Mouse (Mus musculus) heart, embryonic 16.5 days (tissue): ENCODE measurements around the gene Slamf9. TPM values are rescaled to one million over a fixed set of nuclear protein-coding genes. Genes with fewer than 3 reads are reported as not detected.
A peak's percentile ranks its signal among the peaks of the same experiment; 100 is the strongest.

ENCODE experiments used
- ATAC-seq: fragments of 200-750 bp; cut with Nextera tagmentation; replicated peaks from 2 replicates; pipeline ENCODE4 v1.8.0; 2017; ENCODE audit warnings: moderate number of reproducible peaks; ENCODE audit not compliant: insufficient read depth, low FRiP score; ENCODE audit errors: extremely low read depth
- H3K27ac ChIP-seq: fragments of 300-500 bp; sonication (generic); 2 replicates; pipeline ENCODE4 v1.5.1; 2014; ENCODE audit warnings: mild to moderate bottlenecking, low read length, control low read depth, moderate library complexity
- H3K27me3 ChIP-seq: fragments of 300-500 bp; sonication (generic); 2 replicates; pipeline ENCODE4 v1.6.1; 2014; ENCODE audit warnings: low read length, mixed read lengths; ENCODE audit not compliant: control insufficient read depth, insufficient read depth
- H3K36me3 ChIP-seq: fragments of 300-500 bp; sonication (generic); 2 replicates; pipeline ENCODE4 v1.6.1; 2014; ENCODE audit not compliant: control insufficient read depth, insufficient read depth
- H3K4me1 ChIP-seq: fragments of 300-500 bp; sonication (generic); 2 replicates; pipeline ENCODE4 v1.6.1; 2014; ENCODE audit warnings: low read length, mixed read lengths; ENCODE audit not compliant: control insufficient read depth, insufficient read depth
- H3K4me2 ChIP-seq: fragments of 300-500 bp; sonication (generic); 2 replicates; pipeline ENCODE4 v1.6.1; 2014; ENCODE audit warnings: low read depth, mild to moderate bottlenecking, control low read depth, low read length
- H3K4me3 ChIP-seq: fragments of 300-500 bp; sonication (generic); 2 replicates; pipeline ENCODE4 v1.5.1; 2014; ENCODE audit warnings: mild to moderate bottlenecking, control low read depth, low read length
- H3K9ac ChIP-seq: fragments of 300-500 bp; sonication (generic); 2 replicates; pipeline ENCODE4 v1.6.1; 2014; ENCODE audit warnings: low read length, control low read depth
- H3K9me3 ChIP-seq: fragments of 300-500 bp; sonication (generic); replicated peaks from 2 replicates; pipeline ENCODE4 v1.6.1; 2016; ENCODE audit warnings: low read length; ENCODE audit not compliant: control insufficient read depth
- WGBS: fragments of 180-500 bp; shearing (Covaris S2); extraction: QIAGEN DNeasy Blood & Tissue Kit; methylation state at CpG from one replicate; pipeline ENCODE4 v1.1.7; 2014; 5-methylcytosine and 5-hydroxymethylcytosine counted together
- polyA plus RNA-seq: library from polyadenylated mRNA; unstranded; fragments of >200 nt; fragmentation: Nextera tagmentation; extraction: Ambion mirVana; gene quantifications from 2 replicates; pipeline ENCODE4 v1.2.1, GENCODE M21; 2015

Gene Slamf9
- polyA plus RNA-seq, 1 experiment from 2014 or later: 0.95 TPM

DNA sequence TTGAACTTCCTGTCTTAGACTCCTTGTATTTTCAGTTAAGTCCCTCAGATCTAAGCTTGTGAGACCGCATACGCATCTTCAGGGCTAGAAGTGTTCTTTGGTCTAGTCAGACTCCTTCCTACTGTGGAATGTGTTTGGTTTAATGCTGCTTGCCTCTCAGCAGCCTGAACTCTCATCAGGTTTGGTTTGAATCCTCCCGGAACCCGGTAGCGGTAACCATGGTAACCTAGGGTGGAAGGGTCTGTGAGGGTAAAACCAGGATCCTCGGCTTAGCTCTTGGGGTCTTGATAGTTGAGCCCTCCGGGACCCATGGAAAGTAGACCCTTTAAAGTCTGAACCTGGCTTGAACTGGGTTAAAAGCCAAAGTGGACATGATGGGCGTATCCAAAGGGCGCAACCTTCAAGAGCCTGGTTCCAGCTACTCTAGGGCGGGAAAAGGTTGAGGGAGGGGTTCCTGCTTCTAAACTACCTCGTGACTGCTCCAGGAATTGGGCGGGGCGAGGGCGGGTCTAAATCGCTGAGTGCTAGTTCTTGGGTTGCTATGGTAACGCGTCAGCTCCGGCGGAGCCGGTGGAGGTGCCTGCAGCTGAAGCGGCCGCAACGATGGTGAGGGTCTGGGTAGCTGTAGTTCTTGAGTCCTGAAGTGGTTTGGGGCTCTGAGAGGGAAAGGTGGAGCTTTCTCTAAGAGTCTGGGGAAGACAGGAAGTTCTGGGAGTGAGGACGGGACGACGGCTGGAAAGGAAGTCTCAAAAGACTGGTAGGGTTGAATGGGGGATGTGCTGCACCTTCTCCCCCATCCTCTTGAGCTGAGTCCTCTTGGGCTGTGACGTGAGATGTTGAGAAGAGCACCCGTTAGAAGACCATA, 45.6 kb downstream of the Slamf9 start, which contains the start of gene Cfap45:
Gene Cfap45 (plus strand): TSS at position 226 of the 865 bp plus-strand sequence.
- Histone ChIP-seq H3K36me3 (no peaks in the 10 kb centered on the region), H3K4me3 (peak within 1 kb of the TSS; percentile 52), H3K4me1 (peaks cover 15% of the 10 kb centered on the region), H3K9ac (peak within 1 kb of the TSS; percentile 55), H3K27ac (peak within 1 kb of the TSS; percentile 45), H3K27me3 (no peaks in the 10 kb centered on the region), H3K4me2 (peak within 1 kb of the TSS; percentile 76), H3K9me3 (peaks cover 10% of the 10 kb centered on the region)
- WGBS: 5% methylated on average over 28 of the region's 28 CpGs
- ATAC-seq: peak; percentile 72

DNA sequence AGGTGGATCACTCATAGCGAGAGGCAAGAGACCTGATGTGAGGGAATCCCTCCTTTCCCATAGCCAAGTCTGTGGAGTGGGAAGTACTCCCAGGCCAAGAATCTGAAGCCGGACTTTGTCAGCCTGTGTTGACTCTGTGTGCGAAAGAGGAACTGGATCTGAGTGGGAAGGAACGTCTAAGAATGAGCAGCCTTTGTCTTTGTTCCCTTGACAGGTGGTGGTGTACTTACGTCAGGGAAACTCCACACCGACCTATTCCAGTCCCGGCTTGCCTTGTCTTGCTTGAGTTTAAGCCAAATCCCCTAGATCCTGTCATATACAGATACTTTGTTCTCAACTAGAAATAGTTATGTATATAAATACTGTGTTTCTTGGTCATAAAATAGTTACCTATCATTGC, 47.4 kb downstream of the Slamf9 start:
- Histone ChIP-seq H3K4me2 (no peak overlapping the region), H3K36me3 (no peaks in the 10 kb centered on the region), H3K4me1 (peaks cover 26% of the 10 kb centered on the region), H3K27ac (no peak overlapping the region), H3K9me3 (peaks cover 8% of the 10 kb centered on the region), H3K4me3 (no peak overlapping the region), H3K9ac (no peak overlapping the region), H3K27me3 (peaks cover 5% of the 10 kb centered on the region)
- ATAC-seq: no peak
- WGBS: 64% methylated on average over 7 of the region's 7 CpGs

DNA sequence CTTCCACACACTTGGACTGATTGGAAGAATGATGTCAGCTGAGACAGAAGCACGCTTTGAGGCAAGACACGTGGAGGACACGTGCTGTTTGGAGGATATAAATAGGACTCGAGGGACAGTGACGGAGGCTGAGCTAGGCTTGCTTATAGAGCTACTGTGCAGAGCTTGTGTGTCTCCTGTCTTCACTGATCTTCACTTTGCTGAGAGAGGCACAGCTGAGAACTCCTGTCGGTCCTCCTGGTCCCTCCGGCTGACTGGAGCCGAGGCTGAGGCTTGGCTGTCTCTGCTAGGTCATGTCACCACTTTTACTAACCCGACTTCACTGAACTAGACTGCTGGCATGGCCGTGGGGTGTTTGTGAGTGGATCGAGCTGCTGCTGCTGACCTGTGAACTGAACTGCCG, 48.5 kb downstream of the Slamf9 start:
- WGBS: 31% methylated on average over 12 of the region's 12 CpGs
- no peak overlapping the region for H3K4me3 ChIP-seq

DNA sequence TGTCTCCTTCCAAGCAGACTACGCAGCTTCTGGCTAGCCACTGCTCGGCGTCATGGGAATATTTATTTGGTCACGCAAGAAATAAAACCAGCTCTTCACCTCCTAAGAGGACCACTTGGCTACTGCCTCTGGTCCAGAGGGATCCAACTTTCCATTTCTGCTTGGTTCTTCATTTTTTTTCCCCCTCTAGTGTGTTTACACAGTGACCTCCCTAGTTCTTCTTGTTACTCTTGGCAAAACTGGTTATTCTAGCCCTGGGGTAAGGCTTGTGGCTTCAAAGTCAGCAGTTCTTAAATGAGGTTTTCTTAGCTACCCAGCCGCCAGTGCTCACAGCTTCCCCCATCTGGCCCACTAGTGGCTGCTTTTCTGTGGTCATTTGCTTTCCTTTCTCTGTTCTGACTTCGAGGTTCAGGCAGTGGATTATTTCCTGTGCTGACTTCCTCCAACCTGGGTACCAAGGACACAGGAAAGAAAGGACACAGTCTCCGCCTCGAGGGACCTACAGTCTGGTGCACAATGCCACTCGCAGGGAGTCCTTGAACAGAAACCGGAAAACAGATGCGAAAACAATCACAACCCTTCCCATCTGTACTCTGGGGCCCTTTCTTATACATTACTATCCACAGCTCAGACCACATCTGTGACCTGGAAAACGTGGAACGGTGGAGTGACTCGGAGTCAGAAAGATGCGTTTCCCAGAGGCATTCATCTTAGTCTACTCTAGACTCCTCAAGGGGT, 50.0 kb downstream of the Slamf9 start:
- peak overlapping the region; percentile 50 for H3K4me2 ChIP-seq
- no peaks in the 10 kb centered on the region for H3K36me3 ChIP-seq
- H3K27me3 ChIP-seq: peaks cover 8% of the 10 kb centered on the region
- peaks cover 23% of the 10 kb centered on the region for H3K4me1 ChIP-seq
- H3K9ac ChIP-seq: no peak overlapping the region
- WGBS: 37% methylated on average over 15 of the region's 15 CpGs
- peaks cover 4% of the 10 kb centered on the region; the same call in 1 of the 2 replicates for H3K9me3 ChIP-seq
- no peak overlapping the region for H3K4me3 ChIP-seq
- H3K27ac ChIP-seq: peak overlapping the region; percentile 91
- ATAC-seq: peak; percentile 18

More for the DNA sequence above, 48.5 kb downstream of the Slamf9 start:
- H3K27me3 ChIP-seq: peaks cover 8% of the 10 kb centered on the region
- H3K27ac ChIP-seq: 0 out of 2 replicates have a peak overlapping the region, but pooled peaks have one; percentile 13
- peaks cover 4% of the 10 kb centered on the region; the same call in 1 of the 2 replicates for H3K9me3 ChIP-seq
- H3K36me3 ChIP-seq: no peaks in the 10 kb centered on the region
- H3K9ac ChIP-seq: no peak overlapping the region
- H3K4me1 ChIP-seq: peaks cover 26% of the 10 kb centered on the region
- H3K4me2 ChIP-seq: no peak overlapping the region
- no peak for ATAC-seq

DNA sequence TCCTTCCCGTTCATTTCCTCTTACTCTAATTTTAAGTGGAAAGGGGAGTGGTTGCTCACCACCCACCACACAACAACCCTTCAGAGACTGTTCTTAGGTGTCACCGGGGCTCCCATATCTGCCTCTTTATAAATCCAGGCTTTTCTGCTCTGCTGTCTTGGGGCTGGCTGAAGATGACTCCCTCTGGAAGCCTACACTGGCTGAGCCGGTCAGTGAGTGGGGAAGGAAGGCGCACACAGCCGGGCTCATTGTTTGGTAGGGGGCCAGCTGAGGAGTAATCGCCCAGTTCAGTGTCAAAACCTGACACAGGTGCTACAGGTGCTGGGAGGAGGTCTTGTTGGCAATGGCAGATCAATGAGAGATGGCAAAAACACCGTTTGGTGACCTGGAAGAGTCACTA, 50.8 kb downstream of the Slamf9 start:
- peak overlapping the region; percentile 49 for H3K9ac ChIP-seq
- peak overlapping the region; percentile 91 for H3K27ac ChIP-seq
- no peak for ATAC-seq
- 50% methylated on average over 7 of the region's 7 CpGs for WGBS
- peaks cover 4% of the 10 kb centered on the region; the same call in 1 of the 2 replicates for H3K9me3 ChIP-seq
- H3K4me1 ChIP-seq: peaks cover 26% of the 10 kb centered on the region
- H3K4me3 ChIP-seq: peak overlapping the region; percentile 30
- no peaks in the 10 kb centered on the region for H3K36me3 ChIP-seq
- peaks cover 8% of the 10 kb centered on the region for H3K27me3 ChIP-seq
- peak overlapping the region; percentile 50 for H3K4me2 ChIP-seq

DNA sequence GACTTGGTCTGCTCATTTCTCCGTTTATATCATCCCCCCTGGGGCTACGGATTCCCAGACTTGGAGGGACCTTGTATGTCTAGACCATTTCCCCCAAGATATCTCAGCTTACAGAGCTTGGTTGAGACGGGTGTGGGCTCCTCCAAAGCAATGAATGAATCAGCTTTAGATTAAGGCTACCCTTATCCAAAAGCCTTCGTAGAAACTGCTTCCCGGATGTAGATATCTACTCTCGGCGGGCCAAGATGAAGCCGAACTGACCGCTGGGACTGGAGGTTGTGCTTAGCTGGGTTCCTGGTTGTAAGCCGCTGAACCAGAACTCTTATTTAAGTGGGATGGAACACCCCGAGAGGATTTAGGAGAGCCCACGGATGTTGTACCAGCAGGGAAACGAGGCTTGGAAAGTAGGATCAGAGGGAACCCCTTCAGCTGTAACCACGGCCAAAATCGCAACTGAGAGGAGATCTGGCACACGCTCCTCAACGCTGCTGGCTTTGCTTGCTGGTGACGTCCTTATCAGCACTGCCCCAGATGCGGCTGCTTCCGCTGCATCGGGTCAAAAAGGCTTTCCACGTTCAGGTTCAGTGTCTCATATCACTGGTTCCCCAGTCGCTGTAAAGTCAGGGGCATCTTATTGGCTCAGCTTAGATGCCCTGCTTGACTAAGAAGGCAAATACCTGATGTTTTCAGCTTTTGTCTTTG, 51.4 kb downstream of the Slamf9 start:
- peak; percentile 23 for ATAC-seq
- peaks cover 8% of the 10 kb centered on the region for H3K27me3 ChIP-seq

DNA sequence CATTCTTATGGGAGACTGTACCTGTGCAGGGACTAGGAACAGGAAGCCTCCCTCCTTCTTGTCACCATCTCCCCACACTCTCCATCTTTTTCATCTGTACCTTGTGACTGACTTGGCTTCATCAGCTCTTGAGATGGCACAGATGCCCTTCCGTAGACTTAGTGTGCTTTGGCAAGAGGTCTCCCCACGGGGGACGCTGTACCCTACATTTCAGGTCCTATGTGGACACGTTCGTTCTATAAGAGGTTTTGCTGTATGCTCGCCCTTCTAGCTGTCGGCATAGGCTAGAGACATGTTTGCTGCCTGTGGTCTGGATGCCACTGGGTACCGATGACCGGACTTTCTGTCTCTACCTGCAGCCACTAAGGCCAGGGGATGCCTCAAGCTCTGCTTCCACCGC, 52.3 kb downstream of the Slamf9 start:
- WGBS: 87% methylated on average over 10 of the region's 10 CpGs
- no peak for ATAC-seq
- peaks cover 24% of the 10 kb centered on the region for H3K4me1 ChIP-seq
- peaks cover 11% of the 10 kb centered on the region for H3K27me3 ChIP-seq
- no peaks in the 10 kb centered on the region for H3K36me3 ChIP-seq
- H3K27ac ChIP-seq: peak overlapping the region; percentile 91
- no peak overlapping the region for H3K9ac ChIP-seq
- no peak overlapping the region for H3K4me3 ChIP-seq
- H3K4me2 ChIP-seq: no peak overlapping the region
- H3K9me3 ChIP-seq: peaks cover 4% of the 10 kb centered on the region; the same call in 1 of the 2 replicates

More for the DNA sequence above, 51.4 kb downstream of the Slamf9 start:
- Histone ChIP-seq H3K9me3 (peaks cover 4% of the 10 kb centered on the region; the same call in 1 of the 2 replicates), H3K4me3 (peak overlapping the region; percentile 30), H3K27ac (peak overlapping the region; percentile 91), H3K9ac (peak overlapping the region; percentile 49), H3K4me1 (peaks cover 23% of the 10 kb centered on the region), H3K36me3 (no peaks in the 10 kb centered on the region), H3K4me2 (peak overlapping the region; percentile 50)
- 21% methylated on average over 23 of the region's 23 CpGs for WGBS
